Mouse (Mus musculus) CH12.LX (cell line): Measurements from ENCODE around the gene Rhbdl1.

Experiments used
- CTCF ChIP-seq, 2 experiments: IDR thresholded peaks in 1 of 2; conservative IDR thresholded peaks in 1 of 2; 2 replicates each; pipeline ENCODE4 v1.5.1; 2011 to 2012; ENCODE audit warnings: low read depth in 2 of 2, low read length in 2 of 2, improper control_type of control experiment in 1 of 2, inconsistent platforms in 1 of 2, mild to moderate bottlenecking in 1 of 2, moderate library complexity in 1 of 2
- E2F4 ChIP-seq: IDR thresholded peaks from 2 replicates; pipeline ENCODE4 v1.6.1; 2011; ENCODE audit warnings: low read depth, low read length, improper control_type of control experiment; ENCODE audit not compliant: insufficient replicate concordance
- EP300 ChIP-seq: IDR thresholded peaks from 2 replicates; pipeline ENCODE4 v1.6.1; 2011; ENCODE audit warnings: low read length, improper control_type of control experiment
- KAT2A ChIP-seq: IDR thresholded peaks from 2 replicates; pipeline ENCODE4 v1.6.1; 2012; ENCODE audit warnings: low read length, improper control_type of control experiment, inconsistent platforms; ENCODE audit not compliant: insufficient replicate concordance
- POLR2A ChIP-seq: IDR thresholded peaks from 2 replicates; pipeline ENCODE4 v1.6.1; 2011; ENCODE audit warnings: low read depth, mild to moderate bottlenecking, improper control_type of control experiment, low read length
- RCOR1 ChIP-seq: conservative IDR thresholded peaks from 2 replicates; pipeline ENCODE4 v1.6.1; 2012; ENCODE audit warnings: low read depth, mild to moderate bottlenecking, inconsistent platforms, low read length, improper control_type of control experiment
- USF2 ChIP-seq: conservative IDR thresholded peaks from 2 replicates; pipeline ENCODE4 v1.6.1; 2011; ENCODE audit warnings: low read depth, low read length, improper control_type of control experiment

DNA sequence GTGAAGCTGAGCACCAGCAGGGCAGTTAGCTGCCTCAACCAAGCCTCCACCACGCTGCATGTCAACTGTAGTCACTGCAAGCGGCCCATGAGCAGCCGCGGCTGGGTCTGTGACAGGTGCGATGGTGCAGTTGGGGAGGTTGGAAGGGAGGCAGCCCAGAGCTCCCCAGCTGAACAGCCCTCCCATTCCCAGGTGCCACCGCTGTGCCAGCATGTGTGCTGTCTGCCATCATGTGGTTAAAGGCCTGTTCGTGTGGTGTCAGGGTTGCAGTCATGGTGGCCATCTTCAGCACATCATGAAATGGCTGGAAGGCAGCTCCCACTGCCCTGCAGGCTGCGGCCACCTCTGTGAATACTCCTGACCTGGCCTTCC is 8.9 kb downstream of the Rhbdl1 start:
- TF ChIP-seq POLR2A (no peak), RCOR1 (no peak), USF2 (no peak), CTCF (conservative IDR thresholded peaks at IDR 0.05 in 1 of 2, IDR thresholded peaks at IDR 0.05 in 1 of 2; ENCODE audit: low read depth in 2 of 2, low read length in 2 of 2) (no peak), E2F4 (no peak), KAT2A (no peak), EP300 (no peak)
